Mouse (Mus musculus): ENCODE measurements at regions not wholly inside any gene's neighbourhood (a gene's known extent, or its start where the extent isn't known, plus 50 kb on each side); places are given as distances from the start of the nearest gene placed in this dataset.

- TF ChIP-seq CTCF (IDR thresholded peaks at IDR 0.05; ENCODE audit: control insufficient read depth, insufficient read depth, low read length) (peak; percentile 48; the same call in 1 of the 2 replicates), POLR2A (IDR thresholded peaks at IDR 0.05; ENCODE audit: borderline replicate concordance, control insufficient read depth, low read depth, low read length) (no peak)
Measured at GRCm38 (mm10) chr5:125964039-125964438, 432.5 kb downstream of the Tmem132b start.

Data from bone marrow, adult 2 months (tissue).